Mouse (Mus musculus) bone marrow macrophage, adult 2 months (primary cell): ENCODE measurements around the gene Mrgprg. TPM values are rescaled to one million over a fixed set of nuclear protein-coding genes. Genes with fewer than 3 reads are reported as not detected.

Experiments
- H3K27ac ChIP-seq: 2 replicates; pipeline ENCODE4 v1.5.1; 2012; ENCODE audit warnings: low read depth, low read length; ENCODE audit not compliant: insufficient read depth
- H3K4me1 ChIP-seq: 2 replicates; pipeline ENCODE4 v1.6.1; 2012; ENCODE audit warnings: low read length; ENCODE audit not compliant: control insufficient read depth, insufficient read depth
- H3K4me3 ChIP-seq: 2 replicates; pipeline ENCODE4 v1.5.1; 2012; ENCODE audit warnings: mild to moderate bottlenecking, low read length, moderate library complexity; ENCODE audit not compliant: insufficient read depth
- CTCF ChIP-seq: IDR thresholded peaks from 2 replicates; pipeline ENCODE4 v1.5.1; 2012; ENCODE audit warnings: low read depth, mild to moderate bottlenecking, low read length, moderate library complexity
- POLR2A ChIP-seq: IDR thresholded peaks from 2 replicates; pipeline ENCODE4 v1.6.1; 2012; ENCODE audit warnings: mild to moderate bottlenecking, low read depth, low read length, borderline replicate concordance
- polyA plus RNA-seq: library from polyadenylated mRNA; stranded (reverse); fragments of >200 nt; gene quantifications from 2 replicates; pipeline ENCODE4 v1.2.4, GENCODE M21; 2012; ENCODE audit not compliant: missing spikeins, insufficient read depth, insufficient read length

Mrgprg gene
- polyA plus RNA-seq, 1 experiment, result not detected

DNA sequence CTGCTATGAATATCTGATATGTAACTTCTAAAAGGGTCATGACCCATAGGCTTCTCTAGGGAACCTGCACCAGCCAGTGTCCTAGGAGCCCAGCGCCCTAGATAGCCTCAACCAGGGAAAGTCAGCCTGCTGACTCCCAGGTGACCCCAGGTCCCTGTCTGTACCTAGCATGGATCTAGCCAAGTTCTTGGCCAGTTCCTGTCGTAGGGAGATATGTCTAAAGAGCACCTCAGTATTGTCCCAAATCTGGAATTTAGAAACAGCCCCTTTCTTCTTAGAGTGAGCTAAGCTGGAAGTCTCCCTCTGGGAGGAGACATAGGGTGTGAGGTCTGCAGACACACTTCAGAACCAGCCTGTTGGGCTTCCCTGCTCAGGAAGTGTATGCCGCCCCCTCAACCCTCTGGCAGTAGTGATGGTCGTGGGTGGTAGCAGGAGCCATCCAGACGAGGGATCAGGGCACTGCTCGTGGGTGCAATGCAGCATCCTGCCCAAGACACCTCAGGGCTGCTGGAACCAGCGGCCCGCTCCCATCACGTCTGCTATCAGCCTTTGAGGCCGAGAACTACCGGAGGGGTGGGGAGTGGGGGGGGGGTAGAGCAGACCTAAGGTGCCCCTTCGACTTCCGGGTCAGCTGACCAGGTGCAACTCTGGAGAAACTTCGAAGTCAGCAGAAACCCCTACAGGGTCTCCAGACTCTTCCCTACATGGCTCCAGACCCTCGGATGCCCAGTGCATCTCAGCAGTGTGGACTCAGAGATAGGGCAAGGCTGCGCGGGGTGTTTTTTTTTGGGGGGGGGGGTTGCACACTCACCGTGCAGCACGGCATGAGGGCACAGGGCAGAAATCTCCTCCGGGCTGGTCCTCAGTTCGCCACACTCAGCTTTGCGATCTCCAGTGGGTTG is 10.4 kb downstream of the Mrgprg start, which contains the start of gene Osbpl5:
TSS of gene Osbpl5 (minus strand) at position 861 of the 902 bp plus-strand sequence.
- Histone ChIP-seq H3K4me3 (peak within 1 kb of the TSS; percentile 70), H3K4me1 (peaks cover 14% of the 10 kb centered on the region), H3K27ac (no peak within 1 kb of the TSS)
- TF ChIP-seq POLR2A (no peak), CTCF (no peak)

GRCm38 (mm10) chr7:143755357-143756124 is 11.3 kb downstream of the Mrgprg start:
- H3K4me1 ChIP-seq, result peaks cover 14% of the 10 kb centered on the region
- H3K4me3 ChIP-seq, result no peak overlapping the region
- TF ChIP-seq CTCF, result no peak
- TF ChIP-seq POLR2A, result no peak
- H3K27ac ChIP-seq, result no peak overlapping the region

GRCm38 (mm10) chr7:143753990-143754715 is 12.6 kb downstream of the Mrgprg start:
- no peak overlapping the region for H3K27ac ChIP-seq
- no peak overlapping the region for H3K4me3 ChIP-seq
- peaks cover 14% of the 10 kb centered on the region for H3K4me1 ChIP-seq
- peak; percentile 85 for TF ChIP-seq CTCF
- TF ChIP-seq POLR2A, result no peak

DNA sequence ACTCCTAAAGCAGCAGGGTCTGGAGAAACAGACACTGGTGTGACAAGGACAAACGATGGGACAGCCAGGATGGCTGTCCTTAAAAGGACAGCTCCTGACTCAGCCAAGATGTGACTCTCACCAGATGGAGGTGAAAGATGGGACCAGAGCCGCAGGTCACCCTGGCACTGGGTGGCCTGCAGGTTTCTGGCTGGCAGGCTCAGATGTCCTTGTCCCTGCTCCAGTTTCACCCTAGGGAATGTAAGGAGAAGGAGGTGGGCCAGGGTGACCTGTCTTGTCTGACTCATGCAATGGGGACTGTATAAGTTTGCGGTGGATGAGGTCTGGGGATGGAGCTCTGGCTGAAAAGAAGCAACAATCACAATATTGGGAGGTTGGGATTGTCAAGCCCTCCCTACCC is 14.2 kb downstream of the Mrgprg start:
- Histone ChIP-seq H3K4me1 (peaks cover 4% of the 10 kb centered on the region), H3K4me3 (no peak overlapping the region), H3K27ac (no peak overlapping the region)
- TF ChIP-seq POLR2A, result no peak
- TF ChIP-seq CTCF, result no peak

DNA sequence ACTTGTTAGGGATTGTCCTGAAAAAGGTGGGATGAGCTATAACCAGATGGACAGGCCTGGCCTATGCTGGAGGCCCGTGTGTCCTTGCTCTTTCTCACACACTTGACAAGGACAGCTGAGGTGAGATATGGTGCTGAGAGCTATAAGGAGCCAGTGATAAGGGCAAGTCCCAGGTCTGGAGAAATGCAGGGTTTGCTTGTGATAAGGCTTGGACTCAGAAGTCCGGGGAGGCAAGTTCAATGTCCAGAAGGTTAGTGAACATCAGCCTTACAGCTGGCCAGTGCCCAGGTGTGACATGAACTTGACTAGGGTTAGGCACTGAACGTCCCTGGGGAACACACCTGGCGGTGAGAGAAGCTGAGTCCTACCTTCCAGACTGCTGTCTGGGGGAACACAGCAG is 14.7 kb downstream of the Mrgprg start:
- TF ChIP-seq CTCF (no peak), POLR2A (no peak)
- H3K4me3 ChIP-seq, result no peak overlapping the region
- H3K27ac ChIP-seq, result no peak overlapping the region
- 0 out of 2 replicates have a peak, but pooled peaks cover under 1% of the 10 kb centered on the region for H3K4me1 ChIP-seq

GRCm38 (mm10) chr7:143751380-143751779 is 15.4 kb downstream of the Mrgprg start:
- TF ChIP-seq POLR2A (no peak), CTCF (no peak)
- H3K4me3 ChIP-seq, result no peak overlapping the region
- no peak overlapping the region for H3K27ac ChIP-seq
- H3K4me1 ChIP-seq, result no peaks in the 10 kb centered on the region

DNA sequence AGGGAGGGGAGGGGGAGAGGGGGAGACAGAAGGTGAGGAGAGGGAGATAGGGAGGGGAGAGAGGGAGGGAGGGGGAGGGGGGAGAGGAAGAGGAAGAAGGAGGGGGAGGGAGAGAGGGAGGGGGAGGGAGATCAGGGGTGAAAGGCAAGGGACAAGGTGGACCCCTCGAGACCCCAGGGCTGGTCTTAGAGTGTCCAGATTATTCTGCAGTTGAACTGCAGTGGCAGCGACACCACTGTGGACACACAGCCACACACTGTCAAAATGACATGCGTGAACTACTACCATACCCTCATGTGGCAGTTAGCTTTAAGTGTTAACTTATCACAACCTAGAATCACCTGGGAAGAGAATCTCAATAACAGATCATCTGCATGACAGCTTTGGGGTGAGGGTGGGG is 17.7 kb downstream of the Mrgprg start:
- no peak overlapping the region for H3K4me3 ChIP-seq
- H3K4me1 ChIP-seq, result no peaks in the 10 kb centered on the region

GRCm38 (mm10) chr7:143748041-143748868 is 18.5 kb downstream of the Mrgprg start:
- Histone ChIP-seq H3K27ac (no peak overlapping the region), H3K4me1 (no peaks in the 10 kb centered on the region), H3K4me3 (no peak overlapping the region)
- TF ChIP-seq CTCF (peak; percentile 58), POLR2A (no peak)

More for the DNA sequence above, 17.7 kb downstream of the Mrgprg start:
- TF ChIP-seq POLR2A (no peak), CTCF (no peak)
- no peak overlapping the region for H3K27ac ChIP-seq

- Histone ChIP-seq H3K4me3 (no peak overlapping the region), H3K4me1 (no peaks in the 10 kb centered on the region), H3K27ac (no peak overlapping the region)
- TF ChIP-seq CTCF, result no peak
- no peak for TF ChIP-seq POLR2A
These were observed 26.1 kb downstream of the Mrgprg start for GRCm38 (mm10) chr7:143740653-143741052.
